Mouse (Mus musculus) MEL (cell line): ENCODE measurements at regions not wholly inside any gene's neighbourhood (a gene's known extent, or its start where the extent isn't known, plus 50 kb on each side); places are given as distances from the start of the nearest gene placed in this dataset.

ENCODE experiments used
- CTCF ChIP-seq, 3 experiments: IDR thresholded peaks in 2 of 3; conservative IDR thresholded peaks in 1 of 3; 2 replicates each; pipeline ENCODE4 v1.5.1; 2011 to 2012; ENCODE audit warnings: low read length in 3 of 3, low read depth in 2 of 3, mild to moderate bottlenecking in 2 of 3, improper control_type of control experiment in 1 of 3, inconsistent platforms in 1 of 3, mixed read lengths in 1 of 3, moderate library complexity in 1 of 3; ENCODE audit not compliant: control insufficient read depth in 1 of 3, insufficient read depth in 1 of 3, poor library complexity in 1 of 3, severe bottlenecking in 1 of 3
- ELF1 ChIP-seq: IDR thresholded peaks from 2 replicates; pipeline ENCODE4 v1.6.1; 2014; ENCODE audit warnings: low read depth, mild to moderate bottlenecking, inconsistent platforms, low read length, improper control_type of control experiment, moderate library complexity
- MAX ChIP-seq: IDR thresholded peaks from 2 replicates; pipeline ENCODE4 v1.6.1; 2011; ENCODE audit warnings: low read length, improper control_type of control experiment

GRCm38 (mm10) chr3:34739693-34740092 is 89.5 kb downstream of the Sox2 start:
- no peak for TF ChIP-seq MAX
- no peak for TF ChIP-seq CTCF (IDR thresholded peaks at IDR 0.05 in 2 of 3, conservative IDR thresholded peaks at IDR 0.05 in 1 of 3; ENCODE audit: control insufficient read depth in 1 of 3, insufficient read depth in 1 of 3, low read depth in 2 of 3, low read length in 3 of 3, poor library complexity in 1 of 3, severe bottlenecking in 1 of 3)
- no peak for TF ChIP-seq ELF1
